Mouse (Mus musculus) midbrain, embryonic 16.5 days (tissue): ENCODE measurements around the gene Olfr370. TPM values are rescaled to one million over a fixed set of nuclear protein-coding genes. Genes with fewer than 3 reads are reported as not detected.
A peak's percentile ranks its signal among the peaks of the same experiment; 100 is the strongest.

Experiments used
- ATAC-seq: fragments of 200-750 bp; cut with Nextera tagmentation; 2 replicates; pipeline ENCODE4 v1.8.0; 2017; ENCODE audit warnings: moderate TSS enrichment
- H3K27ac ChIP-seq: fragments of 300-500 bp; sonication (generic); 2 replicates; pipeline ENCODE4 v1.5.1; 2014; ENCODE audit warnings: mild to moderate bottlenecking, low read length, mixed read lengths
- H3K27me3 ChIP-seq: fragments of 300-500 bp; sonication (generic); 2 replicates; pipeline ENCODE4 v1.6.1; 2014; ENCODE audit warnings: low read depth, low read length, mixed read lengths; ENCODE audit not compliant: control insufficient read depth, insufficient read depth
- H3K36me3 ChIP-seq: fragments of 300-500 bp; sonication (generic); 2 replicates; pipeline ENCODE4 v1.6.1; 2014; ENCODE audit warnings: mild to moderate bottlenecking, low read length, moderate library complexity, mixed read lengths; ENCODE audit not compliant: control insufficient read depth, insufficient read depth
- H3K4me1 ChIP-seq: fragments of 300-500 bp; sonication (generic); 2 replicates; pipeline ENCODE4 v1.6.1; 2014; ENCODE audit warnings: mild to moderate bottlenecking, low read length, mixed read lengths; ENCODE audit not compliant: control insufficient read depth, insufficient read depth
- H3K4me2 ChIP-seq: fragments of 300-500 bp; sonication (generic); 2 replicates; pipeline ENCODE4 v1.6.1; 2014; ENCODE audit warnings: mild to moderate bottlenecking, low read length, mixed read lengths
- H3K4me3 ChIP-seq: fragments of 300-500 bp; sonication (generic); 2 replicates; pipeline ENCODE4 v1.5.1; 2014; ENCODE audit warnings: low read depth, mild to moderate bottlenecking, low read length, moderate library complexity, mixed read lengths
- H3K9ac ChIP-seq: fragments of 300-500 bp; sonication (generic); 2 replicates; pipeline ENCODE4 v1.6.1; 2014; ENCODE audit warnings: low read depth, low read length, mixed read lengths
- H3K9me3 ChIP-seq: fragments of 300-500 bp; sonication (generic); replicated peaks from 2 replicates; pipeline ENCODE4 v1.6.1; 2014; ENCODE audit warnings: mild to moderate bottlenecking, low read length, mixed read lengths; ENCODE audit not compliant: control insufficient read depth, poor library complexity, severe bottlenecking
- WGBS: fragments of 180-500 bp; shearing (Covaris S2); extraction: QIAGEN DNeasy Blood & Tissue Kit; methylation state at CpG from one replicate; pipeline ENCODE4 v1.1.7; 2014; 5-methylcytosine and 5-hydroxymethylcytosine counted together
- polyA plus RNA-seq: library from polyadenylated mRNA; unstranded; fragments of >200 nt; fragmentation: Nextera tagmentation; extraction: Ambion mirVana; gene quantifications from 2 replicates; pipeline ENCODE4 v1.2.1, GENCODE M21; 2015

Gene Olfr370
- polyA plus RNA-seq, 1 experiment from 2014 or later: not detected

DNA sequence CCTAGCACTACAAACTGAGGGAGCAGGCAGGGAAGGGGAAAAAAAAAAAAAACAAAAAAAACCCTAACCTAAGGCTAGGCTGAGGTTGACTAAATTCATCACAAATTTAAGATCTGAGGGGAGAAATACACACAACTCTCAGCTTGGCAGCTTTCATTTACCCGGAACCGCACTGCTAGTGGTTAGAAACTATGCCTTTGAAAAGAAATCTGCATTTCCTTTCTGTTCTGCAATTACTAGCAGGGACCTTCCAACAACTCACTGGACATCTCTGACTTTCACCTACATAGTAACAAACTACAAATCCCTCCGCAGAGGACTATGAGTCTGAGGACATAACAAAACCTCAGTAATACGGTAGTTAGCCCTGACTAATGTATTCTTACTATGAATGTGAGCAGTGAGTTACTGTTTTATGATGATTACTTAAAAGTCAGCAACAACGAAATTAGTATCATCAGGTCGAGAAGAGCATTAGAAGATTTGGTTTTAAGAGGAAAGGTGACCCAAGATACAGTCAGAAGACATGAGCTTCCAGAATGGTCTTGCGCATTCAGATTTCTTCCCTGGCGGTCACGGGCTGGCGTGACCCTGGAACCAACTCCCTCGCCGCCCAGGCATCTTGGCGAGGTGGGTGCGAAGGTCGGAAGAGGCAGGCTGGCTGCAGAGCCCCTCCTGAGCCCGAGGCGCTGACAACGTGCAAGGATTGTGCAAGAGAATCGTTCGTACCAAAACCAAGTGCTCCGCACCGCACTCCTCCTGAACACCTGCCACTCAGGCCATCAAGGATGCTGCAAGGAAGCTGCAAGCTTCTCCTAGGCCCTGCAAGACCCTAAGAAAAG, 58.0 kb downstream of the Olfr370 start:
- Histone ChIP-seq H3K27me3 (no peaks in the 10 kb centered on the region), H3K9me3 (no peaks in the 10 kb centered on the region), H3K9ac (peak overlapping the region; percentile 85), H3K4me1 (peaks cover 39% of the 10 kb centered on the region), H3K27ac (peak overlapping the region; percentile 97), H3K4me2 (peak overlapping the region; percentile 87), H3K36me3 (no peaks in the 10 kb centered on the region), H3K4me3 (peak overlapping the region; percentile 78)
- WGBS: 4% methylated on average over 22 of the region's 22 CpGs
- ATAC-seq: no peak

GRCm38 (mm10) chr8:83594167-83595049, 58.8 kb downstream of the Olfr370 start:
- Histone ChIP-seq H3K4me3 (peak overlapping the region; percentile 78), H3K9ac (peak overlapping the region; percentile 85), H3K4me2 (peak overlapping the region; percentile 87), H3K9me3 (no peaks in the 10 kb centered on the region), H3K4me1 (peaks cover 31% of the 10 kb centered on the region), H3K27me3 (no peaks in the 10 kb centered on the region), H3K36me3 (no peaks in the 10 kb centered on the region), H3K27ac (peak overlapping the region; percentile 97)
- peak; percentile 97 for ATAC-seq
- under 1% methylated on average over 43 of the region's 43 CpGs for WGBS

Other genes with a start within 250 kb of the Olfr370 start
- gene Ucp1, start 245.4 kb upstream of the Olfr370 start, polyA plus RNA-seq: 0.18 TPM in 1 of 2 replicates, not detected in the other
- gene Elmod2, start 203.3 kb upstream of the Olfr370 start, polyA plus RNA-seq: 28.9 and 31.6 TPM in 2 replicates
- gene Mgat4d, start 187.3 kb upstream of the Olfr370 start, polyA plus RNA-seq: not detected in 2 replicates
- gene Clgn, start 145.9 kb upstream of the Olfr370 start, polyA plus RNA-seq: 11.5 and 12.6 TPM in 2 replicates
- 327 and 361 TPM in 2 replicates for gene Scoc, start 77.4 kb upstream of the Olfr370 start, polyA plus RNA-seq
- 320 and 338 TPM in 2 replicates for gene Ndufb7, start 30.9 kb downstream of the Olfr370 start, polyA plus RNA-seq
- 1,093 and 1,247 TPM in 2 replicates for gene Tecr, start 72.2 kb downstream of the Olfr370 start, polyA plus RNA-seq
- 60.2 and 60.8 TPM in 2 replicates for gene Dnajb1, start 72.4 kb downstream of the Olfr370 start, polyA plus RNA-seq
- gene Gipc1, start 116.9 kb downstream of the Olfr370 start, polyA plus RNA-seq: 126 and 132 TPM in 2 replicates
- 0.97 and 1.1 TPM in 2 replicates for gene Ptger1, start 130.9 kb downstream of the Olfr370 start, polyA plus RNA-seq
- 27.4 and 28.7 TPM in 2 replicates for gene Pkn1, start 163.4 kb downstream of the Olfr370 start, polyA plus RNA-seq
- 92.4 and 105 TPM in 2 replicates for gene Ddx39, start 179.4 kb downstream of the Olfr370 start, polyA plus RNA-seq
- gene Adgre5, start 205.5 kb downstream of the Olfr370 start, polyA plus RNA-seq: 10.9 and 11.2 TPM in 2 replicates